Mouse (Mus musculus): ENCODE data around the gene Gmfb. TPM values are rescaled to one million over a fixed set of nuclear protein-coding genes. Genes with fewer than 3 reads are reported as not detected.
A peak's percentile ranks its signal among the peaks of the same experiment; 100 is the strongest.

Gene Gmfb
- total RNA-seq, 2 experiments from 2014 or later, result 18.8 to 26.1 TPM

DNA sequence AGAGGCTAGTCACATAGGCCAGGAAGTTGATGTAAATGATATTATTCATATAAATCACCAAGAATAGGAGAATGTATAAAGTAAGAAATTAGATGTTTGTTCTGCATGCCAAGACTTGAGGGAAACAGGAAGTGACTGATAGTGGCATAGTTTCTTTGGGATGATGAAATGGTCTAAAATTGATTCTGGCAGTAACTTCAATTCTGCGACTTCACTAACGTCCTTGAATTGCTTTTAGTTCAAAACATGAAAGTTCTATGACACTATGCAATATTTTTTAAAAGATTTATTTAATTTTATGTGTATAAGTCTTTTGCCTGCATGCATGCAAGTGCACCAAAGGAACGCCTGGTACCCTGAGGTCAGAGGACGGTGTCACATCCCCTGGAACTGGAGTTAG, 18.8 kb downstream of the Gmfb start:
- DNase-seq, result no peak

DNA sequence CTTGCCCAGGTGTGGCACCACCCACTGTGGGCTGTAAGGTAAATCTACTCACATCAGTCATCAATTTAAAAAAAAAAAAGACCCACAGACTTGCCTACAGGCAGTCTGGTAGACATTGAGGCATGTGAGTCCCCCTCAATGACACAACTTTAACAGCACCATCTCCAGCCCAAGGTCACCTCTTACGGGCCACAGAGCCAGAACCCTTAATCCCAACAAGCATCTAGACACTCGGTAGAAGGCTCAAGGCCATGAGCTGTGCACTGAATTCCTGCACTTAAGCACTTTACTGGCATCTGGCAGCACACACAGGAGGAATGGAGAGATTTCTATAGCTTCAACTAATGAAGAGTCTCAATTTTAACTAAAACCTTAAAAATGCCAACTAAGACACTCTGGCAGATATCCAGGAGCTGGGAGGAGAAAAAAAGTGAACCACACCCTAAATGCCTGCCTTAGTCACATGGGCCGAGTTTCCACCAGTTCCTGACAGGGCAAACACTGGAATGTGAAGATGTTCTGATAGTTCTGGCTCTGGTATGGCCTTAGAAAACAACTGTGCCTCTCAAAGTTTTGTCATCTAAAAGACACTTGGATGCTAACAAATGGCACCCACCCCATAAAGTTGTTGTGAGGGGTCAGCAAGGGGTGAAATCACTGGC, 21.2 kb downstream of the Gmfb start:
- no peak for DNase-seq

DNA sequence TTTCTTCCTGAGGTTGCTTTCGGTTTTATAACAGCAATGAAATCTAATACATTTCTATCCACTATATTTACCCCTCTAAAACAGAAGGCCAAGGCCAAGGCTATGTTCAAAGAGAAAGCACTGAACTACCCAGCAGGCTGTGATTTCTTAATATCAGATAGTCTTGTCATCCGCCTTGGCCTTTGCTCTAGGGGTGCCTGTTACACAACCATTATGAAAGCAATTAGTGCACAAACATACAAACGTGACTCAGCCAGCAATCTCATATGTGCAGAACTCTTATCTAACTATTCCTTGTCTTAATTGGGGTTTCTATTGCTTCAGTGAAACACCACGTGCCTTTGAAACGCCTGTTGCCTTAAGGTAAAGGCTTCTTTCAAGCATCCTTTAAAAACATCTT, 27.9 kb downstream of the Gmfb start:
- DNase-seq, result no peak

DNA sequence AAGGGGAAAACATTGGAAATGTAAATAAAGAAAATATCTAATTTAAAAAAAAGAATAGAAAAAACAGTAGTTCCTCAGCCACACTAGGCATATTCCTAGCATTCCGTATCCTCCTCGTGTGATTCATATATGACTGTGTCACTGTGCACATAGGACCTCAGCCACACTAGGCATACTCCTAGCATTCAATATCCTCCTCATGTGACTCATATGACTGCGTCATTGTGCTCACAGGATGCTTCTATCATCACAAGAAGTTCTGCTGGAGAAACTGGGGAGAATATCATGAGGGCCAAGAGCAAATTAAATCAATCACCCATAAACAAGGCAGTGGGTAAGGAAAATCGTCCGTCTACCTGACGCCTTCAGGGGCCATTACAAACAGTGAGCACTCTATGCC, 31.3 kb downstream of the Gmfb start:
- DNase-seq, result no peak

DNA sequence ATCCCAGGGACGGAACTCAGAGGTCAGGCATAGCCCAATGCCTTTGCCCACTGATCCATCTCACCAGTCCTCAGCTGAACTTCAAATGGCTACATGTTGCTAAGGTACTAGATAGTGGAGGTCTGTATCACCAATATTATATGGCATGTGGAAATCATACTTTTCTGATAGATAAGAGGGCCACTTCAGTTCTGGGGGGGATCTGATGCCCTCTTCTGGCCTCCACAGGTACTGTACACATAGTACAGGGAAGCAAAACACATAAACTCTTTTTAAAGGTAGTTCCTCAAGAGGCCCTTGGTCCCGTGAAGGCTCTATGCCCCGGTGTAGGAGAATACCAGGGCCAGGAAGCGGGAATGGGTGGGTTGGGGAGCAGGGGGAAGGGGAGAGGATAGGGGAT, 31.7 kb downstream of the Gmfb start:
- DNase-seq, result no peak

DNA sequence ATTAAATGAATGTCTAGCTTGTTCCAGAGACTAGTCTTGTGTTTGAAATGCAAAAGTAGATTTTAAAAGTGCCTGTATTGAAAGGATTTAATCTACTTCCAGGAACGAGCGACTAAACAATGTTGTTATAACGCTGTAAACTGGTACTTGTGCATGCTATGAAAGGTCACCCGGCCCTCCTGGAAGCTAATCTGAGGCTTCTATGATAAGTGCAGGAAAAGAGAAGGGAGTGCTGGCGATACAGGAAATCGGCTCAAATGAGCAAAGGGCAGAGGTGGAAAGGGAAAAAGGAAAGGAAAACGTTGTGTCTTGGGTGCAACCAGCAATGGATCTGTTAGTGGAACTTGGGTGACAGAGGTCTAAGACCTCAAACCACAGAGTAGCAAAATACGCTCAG, 33.5 kb downstream of the Gmfb start:
- no peak for DNase-seq

DNA sequence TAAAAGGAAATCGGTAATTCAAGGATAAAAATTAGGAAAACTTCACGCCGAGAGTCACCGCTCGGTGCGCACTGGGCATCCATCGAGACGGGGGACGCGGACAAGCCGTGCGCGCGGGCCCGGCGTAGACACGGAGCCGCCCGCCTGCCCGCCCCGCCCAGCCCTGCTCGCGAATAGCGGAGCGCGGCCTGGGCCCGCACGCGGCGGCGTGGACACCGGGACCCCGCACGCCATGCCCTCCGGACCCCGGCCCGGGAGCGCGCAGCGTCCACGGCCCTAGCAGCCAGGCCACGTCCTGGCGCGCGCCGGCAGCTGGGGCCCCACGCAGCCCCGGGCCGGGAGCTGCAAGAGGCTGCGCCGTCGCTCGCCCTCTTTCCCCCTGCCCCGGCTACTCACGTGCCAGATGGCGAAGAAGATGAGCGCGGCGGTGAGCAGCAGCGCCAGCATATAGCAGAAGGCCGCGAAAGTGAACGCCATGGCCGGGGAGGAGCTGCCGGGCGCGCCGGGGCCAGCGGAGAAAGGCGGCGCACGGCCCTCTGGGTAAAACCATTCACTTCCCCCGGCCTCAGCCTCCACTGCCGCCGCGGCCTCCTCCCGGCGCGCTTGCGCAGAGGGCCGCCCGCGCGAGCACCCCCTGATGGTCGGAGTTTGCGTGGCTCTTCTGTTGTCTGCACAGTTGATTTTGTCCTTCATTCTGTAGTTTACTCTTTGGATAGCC, 34.1 kb downstream of the Gmfb start, which contains the start of gene Cnih1:
TSS of gene Cnih1 (minus strand) at position 625 of the 718 bp plus-strand sequence.
- peak; percentile 86 for DNase-seq

DNA sequence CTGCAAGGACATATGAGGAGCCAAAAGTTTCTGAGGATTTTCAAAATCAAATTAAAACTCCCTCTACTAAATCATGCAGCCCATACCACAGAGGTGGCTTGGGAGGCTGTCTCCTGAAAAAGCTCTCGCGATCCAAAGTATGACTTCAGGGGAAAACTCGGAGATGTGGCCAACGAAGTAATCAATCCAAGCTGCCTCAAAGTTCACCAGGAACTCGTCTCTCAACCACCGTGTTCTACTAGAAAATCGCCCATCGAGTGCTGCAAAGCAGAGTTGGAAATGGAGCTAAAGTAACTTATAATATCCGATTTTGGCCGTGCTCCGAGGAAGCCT, 34.6 kb downstream of the Gmfb start:
- DNase-seq, result no peak

DNA sequence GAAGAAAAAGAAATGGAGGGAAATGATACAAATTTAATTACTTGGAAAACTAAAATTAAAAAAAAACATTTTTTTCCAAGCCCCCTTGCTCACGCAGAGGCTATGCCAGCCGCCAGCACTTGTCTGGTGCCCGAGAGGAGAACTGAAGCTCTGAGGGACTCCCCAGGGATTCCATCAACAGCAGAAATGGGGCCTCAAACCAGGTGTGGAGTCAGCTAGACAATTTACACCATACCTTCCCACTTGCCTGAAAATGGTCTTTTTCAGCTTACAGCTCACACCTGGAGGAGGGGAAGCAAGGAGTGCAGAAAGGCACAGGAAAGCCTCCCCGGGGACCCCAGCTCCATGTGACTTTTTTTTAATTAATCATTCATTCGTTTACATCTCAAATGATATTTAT, 36.8 kb downstream of the Gmfb start:
- no peak for DNase-seq

DNA sequence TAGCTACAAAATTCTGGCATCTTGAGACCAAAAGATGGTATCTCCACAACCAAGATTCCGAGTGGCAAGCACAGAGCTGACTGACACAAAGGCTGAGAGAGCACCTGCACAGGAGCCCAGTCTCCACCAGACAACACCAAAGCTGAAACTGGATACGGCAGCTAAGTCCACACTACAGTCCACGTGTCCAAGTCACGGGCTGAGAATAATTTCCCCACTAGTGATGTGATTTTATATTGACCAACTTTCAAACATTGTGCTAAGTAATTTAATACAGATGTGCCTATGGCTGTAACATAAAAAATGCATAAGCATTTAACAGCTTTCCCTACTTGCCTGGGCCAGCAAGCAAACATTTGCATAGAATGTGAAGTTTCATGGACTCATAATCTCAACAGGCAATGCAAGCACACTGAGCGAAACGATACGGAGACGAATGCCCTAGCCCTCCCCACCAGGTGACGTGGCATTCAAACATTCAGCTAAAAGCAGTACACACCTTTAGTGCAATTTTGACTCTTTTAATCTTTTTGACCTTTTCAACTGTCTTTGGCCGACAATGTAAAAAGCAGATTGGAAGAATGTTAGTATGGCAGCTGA, 38.6 kb downstream of the Gmfb start:
- DNase-seq, result no peak

DNA sequence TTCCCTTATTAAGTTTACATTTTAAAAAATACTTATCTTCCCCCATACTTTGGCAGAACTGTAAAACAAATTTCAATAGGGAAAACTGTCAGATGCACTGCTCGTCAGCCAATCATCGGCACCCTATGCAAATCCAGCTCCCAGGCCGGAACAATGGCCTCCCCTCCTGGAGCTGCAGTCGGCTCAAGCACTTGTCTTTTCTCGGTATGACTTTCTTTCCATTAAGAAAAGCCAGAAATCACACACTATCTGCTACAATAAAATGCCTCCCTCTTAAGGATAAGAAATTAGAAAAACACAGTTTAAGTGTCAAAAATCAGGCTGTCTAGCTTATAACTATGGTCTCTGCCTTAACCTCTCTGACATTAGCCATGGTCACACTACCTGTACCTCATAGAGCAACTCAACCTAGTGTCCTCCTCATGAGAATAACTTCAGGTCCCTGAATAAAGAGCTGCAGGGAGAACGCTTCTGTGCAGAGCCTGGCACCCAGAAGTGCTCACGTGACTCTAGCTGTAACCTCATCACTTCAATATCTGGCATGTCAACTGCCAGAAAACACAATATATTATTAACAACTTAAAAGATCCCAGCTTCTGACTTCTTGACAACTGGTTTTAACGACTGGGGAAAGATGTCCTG, 39.7 kb downstream of the Gmfb start:
- no peak for DNase-seq

DNA sequence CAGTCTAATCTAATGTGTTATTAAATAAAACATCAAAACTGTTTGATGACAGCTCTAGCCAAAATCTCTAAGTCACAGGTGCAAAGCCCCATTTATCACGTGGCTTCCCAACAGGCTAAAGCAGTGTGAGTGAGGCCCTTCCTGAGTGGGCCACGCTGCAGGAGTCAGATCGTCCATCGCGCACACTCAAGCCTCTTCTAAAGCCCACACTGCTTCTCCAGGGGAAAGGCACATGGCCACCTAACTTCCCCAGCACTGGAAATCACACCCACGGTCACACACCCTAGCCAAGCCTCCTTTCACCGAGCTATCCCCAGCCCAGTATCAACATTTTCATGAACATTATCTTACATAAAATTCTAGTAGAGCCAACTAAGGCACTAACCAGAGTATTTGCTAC, 41.0 kb downstream of the Gmfb start:
- DNase-seq, result no peak

DNA sequence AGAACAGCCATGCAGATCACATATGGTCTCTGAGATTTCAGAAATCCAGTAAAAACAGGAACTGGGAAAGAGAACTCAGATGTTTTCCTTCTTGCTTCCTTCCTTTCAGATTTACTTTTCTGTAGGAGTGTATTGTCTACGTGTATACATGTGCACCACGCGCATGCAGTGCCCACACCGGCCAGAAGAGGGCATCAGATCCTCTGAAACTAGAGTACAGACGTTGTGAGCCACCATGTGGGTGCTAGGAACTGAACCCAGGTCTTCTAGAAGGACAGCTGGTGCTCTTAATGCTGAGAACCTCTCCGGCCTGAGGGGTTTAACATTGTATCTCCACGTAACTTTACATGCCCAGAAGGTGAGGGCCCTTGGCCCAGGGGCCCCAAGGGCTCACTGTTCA, 42.8 kb downstream of the Gmfb start:
- no peak for DNase-seq

DNA sequence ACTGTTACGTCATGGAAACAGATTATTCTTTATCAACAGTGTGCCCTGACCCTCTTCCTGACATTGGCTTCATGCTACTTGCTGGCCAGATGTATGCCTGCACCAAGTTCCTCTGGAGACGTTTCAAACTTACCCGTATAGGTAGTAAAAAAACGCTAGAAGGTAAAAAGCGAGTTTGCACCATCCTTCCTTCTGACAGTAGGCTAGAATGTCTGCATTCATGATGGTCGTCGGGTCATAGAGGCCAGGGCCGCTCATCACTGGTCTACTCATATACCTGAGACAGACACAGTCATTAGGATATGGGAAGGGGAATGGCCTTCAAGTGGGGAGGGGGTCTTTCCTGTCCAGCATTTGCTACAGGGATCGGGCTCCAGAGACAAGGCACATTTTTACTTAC, 43.3 kb downstream of the Gmfb start:
- DNase-seq, result no peak

DNA sequence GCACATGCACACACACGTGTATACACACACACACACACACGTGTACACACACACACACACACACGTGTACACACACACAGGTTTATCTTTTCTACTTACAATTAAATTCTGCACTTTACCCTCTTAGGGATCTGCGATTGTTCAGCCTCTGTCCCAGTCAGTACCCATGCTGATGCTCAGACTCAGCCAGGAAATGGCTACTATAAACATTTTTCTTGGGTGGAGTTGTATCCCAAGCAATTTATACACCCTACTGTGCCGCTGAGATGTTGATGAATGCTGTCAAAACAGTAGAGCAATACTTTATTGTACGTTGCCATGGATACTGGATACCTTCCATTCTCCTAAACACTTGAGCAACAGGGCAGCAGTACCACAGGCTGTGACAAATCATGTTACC, 52.0 kb downstream of the Gmfb start:
- no peak for DNase-seq

DNA sequence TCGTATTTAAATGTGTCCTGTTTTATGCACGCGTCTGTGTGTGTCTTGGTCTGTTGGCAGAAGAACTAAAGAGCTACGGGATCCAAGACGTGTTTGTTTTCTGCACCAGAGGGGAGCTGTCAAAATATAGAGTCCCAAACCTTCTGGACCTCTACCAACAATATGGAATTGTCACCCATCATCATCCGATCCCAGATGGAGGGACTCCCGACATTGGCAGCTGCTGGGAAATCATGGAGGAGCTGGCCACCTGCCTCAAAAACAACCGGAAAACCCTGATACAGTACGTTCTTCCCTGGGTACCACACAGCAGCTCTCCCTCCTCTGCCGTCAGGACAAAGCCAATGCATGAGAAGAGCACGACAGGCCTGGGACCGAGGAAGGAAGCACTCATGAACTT, 54.9 kb downstream of the Gmfb start:
- no peak for DNase-seq

DNA sequence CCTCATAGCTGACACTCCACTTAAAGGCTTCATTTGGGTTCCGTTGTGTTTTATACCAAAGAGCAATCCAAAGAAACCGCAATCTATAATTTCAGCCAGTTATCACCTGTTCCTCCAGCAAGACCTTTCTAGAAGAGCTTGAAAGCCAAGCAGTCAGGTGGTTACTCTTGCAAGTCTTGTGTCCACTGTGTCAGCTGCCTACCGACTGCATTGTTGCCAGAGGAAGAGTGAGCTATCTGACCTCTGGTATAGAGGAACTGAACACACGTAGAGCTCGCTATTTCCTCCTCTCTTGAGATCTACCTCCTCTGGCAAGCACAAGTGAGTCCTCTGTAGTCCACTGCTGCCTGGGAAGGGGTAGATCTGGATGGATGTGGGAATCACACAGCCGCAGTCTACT, 60.9 kb downstream of the Gmfb start:
- DNase-seq, result no peak

DNA sequence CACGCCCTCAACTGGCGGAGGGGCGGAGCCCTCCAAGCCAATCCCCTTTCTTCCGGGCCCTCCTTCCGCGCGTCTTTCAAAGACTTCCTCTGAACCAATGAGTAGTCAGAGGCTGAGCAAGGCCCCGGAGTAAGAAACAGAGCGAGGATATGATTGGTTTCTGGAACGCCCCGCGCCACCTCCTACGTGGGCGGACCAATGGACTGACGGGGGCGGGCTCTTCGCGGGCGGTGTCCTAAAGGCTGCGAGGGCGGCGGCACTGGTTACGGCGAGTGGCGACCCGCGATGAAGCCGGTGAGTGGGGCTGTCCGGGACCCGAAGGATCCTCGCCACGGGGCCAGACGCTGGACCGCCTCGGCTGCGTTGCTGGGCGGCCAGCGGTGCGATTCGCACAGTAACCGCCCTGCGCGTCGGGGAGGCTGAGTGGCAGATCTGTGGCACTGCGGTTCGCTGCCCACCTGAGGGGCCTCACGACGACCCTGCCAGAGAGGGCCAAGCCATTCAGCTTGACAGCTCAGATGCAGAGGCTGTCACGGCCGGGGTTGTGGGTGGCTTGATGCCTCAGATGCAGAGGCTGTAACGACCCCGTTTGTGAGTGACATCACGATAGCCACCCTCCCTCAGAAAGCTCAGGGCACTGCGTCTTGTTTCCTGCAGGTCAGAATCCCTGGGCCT, 61.5 kb downstream of the Gmfb start, which contains the start of gene Cdkn3:
TSS of gene Cdkn3 (plus strand) at position 187 of the 675 bp plus-strand sequence.
- peak; percentile 93 for DNase-seq

DNA sequence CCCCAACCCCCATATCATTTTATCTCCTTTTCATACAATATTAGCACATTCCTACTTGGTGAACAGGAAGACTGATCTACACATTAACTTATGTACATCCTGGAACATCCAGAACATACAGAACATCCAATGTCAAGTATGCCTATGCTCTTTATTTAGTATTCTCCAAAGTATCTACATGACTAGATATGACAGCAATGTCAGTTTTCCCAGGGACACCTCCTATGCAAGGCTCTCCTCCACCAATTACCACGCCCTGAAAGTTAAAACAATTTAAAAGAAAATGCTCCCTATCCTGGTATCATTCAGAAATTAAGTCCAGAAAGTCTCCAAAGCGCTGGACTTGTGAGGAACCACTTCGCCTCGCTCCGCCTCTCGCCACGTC, 62.1 kb downstream of the Gmfb start:
- DNase-seq, result no peak
